Mouse (Mus musculus): ENCODE data around the gene Ppp2r2c. TPM values are rescaled to one million over a fixed set of nuclear protein-coding genes. Genes with fewer than 3 reads are reported as not detected.

Gene Ppp2r2c
- total and polyA plus RNA-seq, 3 experiments: 0.05 TPM; not detected in 2

GRCm38 (mm10) chr5:36952311-36952710, 84.0 kb downstream of the Ppp2r2c start:
- no peak for DNase-seq (ENCODE audit: low spot score)
- H3K4me1 ChIP-seq (ENCODE audit: insufficient read depth, low read depth, low read length): no peaks in the 10 kb centered on the region
- peaks cover 17% of the 10 kb centered on the region for H3K9me3 ChIP-seq (replicated peaks)
- H3K36me3 ChIP-seq (replicated peaks): no peaks in the 10 kb centered on the region
- TF ChIP-seq GATA2 (IDR thresholded peaks at IDR 0.05; ENCODE audit: borderline replicate concordance, low read depth, low read length): no peak
- TF ChIP-seq POLR2AphosphoS5 (IDR thresholded peaks at IDR 0.05; ENCODE audit: insufficient replicate concordance, low read depth, low read length): no peak
- no peak for TF ChIP-seq TAL1 (conservative IDR thresholded peaks at IDR 0.05; ENCODE audit: low read depth, low read length)
- no peak for TF ChIP-seq CTCF (IDR thresholded peaks at IDR 0.05; ENCODE audit: low read depth, low read length)
- no peak for TF ChIP-seq GATA1 (IDR thresholded peaks at IDR 0.05; ENCODE audit: borderline replicate concordance, low read length)
- no peak overlapping the region for H3K4me3 ChIP-seq (ENCODE audit: low read depth, low read length)
- no peak for ATAC-seq (ENCODE audit: extremely low read depth, insufficient number of reproducible peaks, low FRiP score, poor library complexity, severe bottlenecking)
- peaks cover 3% of the 10 kb centered on the region; the same call in 1 of the 2 replicates for H3K27me3 ChIP-seq (ENCODE audit: insufficient read depth, low read length)

- ATAC-seq (ENCODE audit: extremely low read depth, insufficient number of reproducible peaks, low FRiP score, poor library complexity, severe bottlenecking) (no peak), DNase-seq (ENCODE audit: low spot score) (no peak)
- Histone ChIP-seq H3K27me3 (ENCODE audit: insufficient read depth, low read length) (no peaks in the 10 kb centered on the region), H3K36me3 (replicated peaks) (no peaks in the 10 kb centered on the region), H3K9me3 (replicated peaks) (peaks cover 15% of the 10 kb centered on the region), H3K4me1 (ENCODE audit: insufficient read depth, low read depth, low read length) (no peaks in the 10 kb centered on the region), H3K4me3 (ENCODE audit: low read depth, low read length) (no peak overlapping the region)
- no peak for TF ChIP-seq POLR2AphosphoS5 (IDR thresholded peaks at IDR 0.05; ENCODE audit: insufficient replicate concordance, low read depth, low read length)
- TF ChIP-seq CTCF (IDR thresholded peaks at IDR 0.05; ENCODE audit: low read depth, low read length): peak; percentile 5; the same call in 1 of the 2 replicates
- TF ChIP-seq GATA1 (IDR thresholded peaks at IDR 0.05; ENCODE audit: borderline replicate concordance, low read length): no peak
Measured at GRCm38 (mm10) chr5:36955366-36955765, 87.1 kb downstream of the Ppp2r2c start.

- 0 out of 2 replicates have a peak, but pooled peaks have one; percentile 39 for TF ChIP-seq CTCF (IDR thresholded peaks at IDR 0.05; ENCODE audit: low read depth, low read length)
- TF ChIP-seq GATA1 (IDR thresholded peaks at IDR 0.05; ENCODE audit: borderline replicate concordance, low read length): no peak
- Histone ChIP-seq H3K36me3 (replicated peaks) (no peaks in the 10 kb centered on the region), H3K4me1 (ENCODE audit: insufficient read depth, low read depth, low read length) (no peaks in the 10 kb centered on the region), H3K27me3 (ENCODE audit: insufficient read depth, low read length) (no peaks in the 10 kb centered on the region), H3K4me3 (ENCODE audit: low read depth, low read length) (no peak overlapping the region), H3K9me3 (replicated peaks) (no peaks in the 10 kb centered on the region; the same call in 1 of the 2 replicates)
- ATAC-seq (ENCODE audit: extremely low read depth, insufficient number of reproducible peaks, low FRiP score, poor library complexity, severe bottlenecking): no peak
- no peak for DNase-seq (ENCODE audit: low spot score)
Measured at GRCm38 (mm10) chr5:36958837-36959236, 90.5 kb downstream of the Ppp2r2c start.

- no peaks in the 10 kb centered on the region for H3K4me1 ChIP-seq (ENCODE audit: insufficient read depth, low read depth, low read length)
- no peak overlapping the region for H3K4me3 ChIP-seq (ENCODE audit: low read depth, low read length)
- H3K9me3 ChIP-seq (replicated peaks): peaks cover 7% of the 10 kb centered on the region; the same call in 1 of the 2 replicates
- TF ChIP-seq GATA1 (IDR thresholded peaks at IDR 0.05; ENCODE audit: borderline replicate concordance, low read length) (no peak), CTCF (IDR thresholded peaks at IDR 0.05; ENCODE audit: low read depth, low read length) (no peak), POLR2AphosphoS5 (IDR thresholded peaks at IDR 0.05; ENCODE audit: insufficient replicate concordance, low read depth, low read length) (no peak), TAL1 (conservative IDR thresholded peaks at IDR 0.05; ENCODE audit: low read depth, low read length) (no peak), GATA2 (IDR thresholded peaks at IDR 0.05; ENCODE audit: borderline replicate concordance, low read depth, low read length) (no peak)
- no peak for DNase-seq (ENCODE audit: low spot score)
- H3K27me3 ChIP-seq (ENCODE audit: insufficient read depth, low read length): no peaks in the 10 kb centered on the region
- ATAC-seq (ENCODE audit: extremely low read depth, insufficient number of reproducible peaks, low FRiP score, poor library complexity, severe bottlenecking): no peak
- no peaks in the 10 kb centered on the region for H3K36me3 ChIP-seq (replicated peaks)
Measured at GRCm38 (mm10) chr5:36960501-36960900, 92.2 kb downstream of the Ppp2r2c start.

GRCm38 (mm10) chr5:36971587-36971986, 103.3 kb downstream of the Ppp2r2c start:
- H3K36me3 ChIP-seq (replicated peaks): no peaks in the 10 kb centered on the region
- TF ChIP-seq GATA2 (IDR thresholded peaks at IDR 0.05; ENCODE audit: borderline replicate concordance, low read depth, low read length): no peak
- TF ChIP-seq CTCF (IDR thresholded peaks at IDR 0.05; ENCODE audit: low read depth, low read length): no peak
- no peak for TF ChIP-seq TAL1 (conservative IDR thresholded peaks at IDR 0.05; ENCODE audit: low read depth, low read length)
- no peak for TF ChIP-seq POLR2AphosphoS5 (IDR thresholded peaks at IDR 0.05; ENCODE audit: insufficient replicate concordance, low read depth, low read length)
- no peak for TF ChIP-seq GATA1 (IDR thresholded peaks at IDR 0.05; ENCODE audit: borderline replicate concordance, low read length)
- ATAC-seq (ENCODE audit: extremely low read depth, insufficient number of reproducible peaks, low FRiP score, poor library complexity, severe bottlenecking) (no peak), DNase-seq (ENCODE audit: low spot score) (no peak)
- H3K4me3 ChIP-seq (ENCODE audit: low read depth, low read length): no peak overlapping the region
- H3K4me1 ChIP-seq (ENCODE audit: insufficient read depth, low read depth, low read length): no peaks in the 10 kb centered on the region
- peaks cover 3% of the 10 kb centered on the region; the same call in 1 of the 2 replicates for H3K27me3 ChIP-seq (ENCODE audit: insufficient read depth, low read length)
- peaks cover 55% of the 10 kb centered on the region for H3K9me3 ChIP-seq (replicated peaks)

GRCm38 (mm10) chr5:36975336-36975735, 107.0 kb downstream of the Ppp2r2c start:
- no peak for DNase-seq (ENCODE audit: low spot score)
- H3K4me3 ChIP-seq (ENCODE audit: low read depth, low read length): no peak overlapping the region

More at GRCm38 (mm10) chr5:36975336-36975735, 107.0 kb downstream of the Ppp2r2c start:
- no peak for ATAC-seq (ENCODE audit: extremely low read depth, insufficient number of reproducible peaks, low FRiP score, poor library complexity, severe bottlenecking)
- TF ChIP-seq GATA1 (IDR thresholded peaks at IDR 0.05; ENCODE audit: borderline replicate concordance, low read length): no peak
- no peak for TF ChIP-seq POLR2AphosphoS5 (IDR thresholded peaks at IDR 0.05; ENCODE audit: insufficient replicate concordance, low read depth, low read length)
- no peak for TF ChIP-seq TAL1 (conservative IDR thresholded peaks at IDR 0.05; ENCODE audit: low read depth, low read length)
- TF ChIP-seq CTCF (IDR thresholded peaks at IDR 0.05; ENCODE audit: low read depth, low read length): no peak
- no peak for TF ChIP-seq GATA2 (IDR thresholded peaks at IDR 0.05; ENCODE audit: borderline replicate concordance, low read depth, low read length)
- no peaks in the 10 kb centered on the region for H3K36me3 ChIP-seq (replicated peaks)
- no peaks in the 10 kb centered on the region for H3K27me3 ChIP-seq (ENCODE audit: insufficient read depth, low read length)
- H3K4me1 ChIP-seq (ENCODE audit: insufficient read depth, low read depth, low read length): no peaks in the 10 kb centered on the region
- peaks cover 56% of the 10 kb centered on the region for H3K9me3 ChIP-seq (replicated peaks)
